Mouse (Mus musculus) Patski (cell line): ENCODE results near the gene Lrmda. TPM values are rescaled to one million over a fixed set of nuclear protein-coding genes. Genes with fewer than 3 reads are reported as not detected.

Experiments used
- ATAC-seq: fragments of 100-300 bp; one replicate; pipeline ENCODE4 v1.8.0; 2021
- CTCF ChIA-PET: fragments of 350-600 bp; sonication (Branson Sonifier 250); formaldehyde crosslinking; loops from one replicate; lab custom pipeline; 2022; ENCODE audit warnings: inconsistent platforms; lab: Charles Lee
- POLR2A ChIA-PET: fragments of 350-600 bp; sonication (Branson Sonifier 250); formaldehyde crosslinking; loops from one replicate; lab custom pipeline; 2022; ENCODE audit warnings: antibody characterized with exemption, inconsistent platforms; lab: Charles Lee
- DNase-seq: peaks from one replicate; pipeline ENCODE4 v3.0.0-alpha.2; 2011; ENCODE audit warnings: low read depth, low spot score
- H3K27me3 ChIP-seq: fragments of 371-371 bp; one replicate; pipeline ENCODE4 v1.5.1; 2021
- CTCF ChIP-seq: fragments of 100-300 bp; IDR thresholded peaks from one replicate; pipeline ENCODE4 v1.5.1; 2021
- in situ Hi-C: fragments of 300-500 bp; cut with MboI; formaldehyde crosslinking; loops from 3 replicates; pipeline ENCODE4 v1.11.1; 2018; ENCODE audit warnings: low pct_unique_long_range_greater_than_20kb, mixed read lengths
- polyA plus RNA-seq: library from polyadenylated mRNA; unstranded; gene quantifications from one replicate; pipeline ENCODE4 v1.2.3, GENCODE M21; 2021

The Lrmda gene
- polyA plus RNA-seq, 1 experiment from 2014 or later: 0.26 TPM

DNA sequence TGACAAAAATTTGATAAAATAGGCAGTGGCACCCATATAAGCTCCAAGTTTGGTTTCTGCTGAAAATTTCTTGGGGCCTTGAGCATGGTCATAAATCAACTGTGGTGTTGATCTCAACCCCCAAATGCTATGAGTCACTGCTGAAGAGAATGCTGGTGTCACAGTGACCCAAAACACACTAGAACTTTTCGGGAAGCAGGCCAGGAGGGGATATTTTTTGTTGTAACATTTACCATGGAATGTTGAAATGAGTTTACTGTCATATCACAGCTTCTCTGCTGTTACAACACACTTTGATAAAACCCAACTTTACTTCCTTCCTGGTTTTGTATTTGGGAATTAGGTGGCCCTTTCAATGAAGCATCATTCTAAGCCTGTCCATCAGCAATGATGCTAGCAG, 1065.3 kb downstream of the Lrmda start:
- ChIA-PET CTCF (no interaction called here), POLR2A (interaction anchor here (1.3 kb wide), 1 partner anchor 10 kb away, joined by 3 read pairs; no protein-coding TSS in a partner anchor)
- in situ Hi-C loops: no loop called here
- no peak for TF ChIP-seq CTCF
- peak; percentile 19 for DNase-seq
- no peaks in the 10 kb centered on the region for H3K27me3 ChIP-seq
- ATAC-seq: no peak

DNA sequence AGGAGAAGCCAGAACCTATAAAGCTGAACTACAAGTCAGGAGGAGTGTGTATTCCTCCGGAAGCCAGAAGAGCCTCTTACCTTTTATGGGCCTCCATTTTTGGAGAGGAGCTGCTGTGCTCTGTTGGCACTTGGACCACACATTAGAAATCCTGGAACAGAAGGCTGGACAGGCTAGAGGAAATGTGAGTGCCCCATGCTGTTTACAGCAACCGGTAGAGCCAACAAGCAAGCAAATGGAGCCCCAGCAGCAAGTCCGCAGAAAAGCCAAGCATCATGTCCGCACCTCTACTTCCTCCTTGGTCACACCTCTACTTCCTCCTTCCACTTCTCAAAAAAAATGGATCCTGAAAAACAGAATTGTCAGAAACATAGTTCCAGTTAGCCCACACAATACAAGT, 1073.8 kb downstream of the Lrmda start:
- ATAC-seq: no peak
- ChIA-PET CTCF (interaction anchor here (1.2 kb wide), 1 partner anchor 9 kb away, joined by 3 read pairs; no protein-coding TSS in a partner anchor), POLR2A (no interaction called here)
- no peak for DNase-seq
- in situ Hi-C loops: no loop called here
- no peaks in the 10 kb centered on the region for H3K27me3 ChIP-seq
- no peak for TF ChIP-seq CTCF

DNA sequence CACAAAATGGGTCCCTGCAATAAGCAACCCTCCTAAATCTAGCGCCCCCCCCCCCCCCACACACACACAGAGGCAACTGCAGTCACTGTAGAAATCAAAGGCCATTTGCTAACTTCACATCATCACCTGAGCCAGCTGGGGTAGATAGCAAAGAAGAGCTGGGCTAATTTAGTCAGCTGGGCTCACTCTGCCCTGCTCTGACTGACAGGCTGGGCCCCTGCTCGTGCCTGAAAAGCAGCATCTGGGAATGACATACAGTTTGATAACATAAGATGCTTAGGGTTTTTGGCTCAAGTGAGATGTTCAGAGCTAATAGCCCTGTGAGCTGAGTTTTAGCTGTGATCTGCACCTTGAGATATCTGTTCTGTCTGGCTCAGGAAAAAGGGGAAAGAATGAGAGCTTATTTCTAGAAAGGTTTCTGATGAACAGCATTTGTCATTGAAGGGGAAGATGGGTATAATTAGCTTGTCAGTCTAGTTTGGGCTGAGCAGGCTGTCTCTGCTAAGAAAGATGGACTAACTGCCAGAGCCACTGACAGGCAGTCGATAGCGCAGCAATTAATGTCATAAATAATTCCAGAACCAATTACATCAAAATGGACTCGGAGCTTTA, 1075.1 kb downstream of the Lrmda start:
- H3K27me3 ChIP-seq: no peaks in the 10 kb centered on the region
- ChIA-PET POLR2A (interaction anchor here (0.8 kb wide), 1 partner anchor 9 kb away, joined by 3 read pairs; no protein-coding TSS in a partner anchor), CTCF (interaction anchor here (0.7 to 1.3 kb wide), 3 partner anchors 9 to 67 kb away, joined by 3 to 5 read pairs (median 4); no protein-coding TSS in a partner anchor)
- no peak for ATAC-seq
- in situ Hi-C loops: no loop called here
- DNase-seq: no peak
- no peak for TF ChIP-seq CTCF

DNA sequence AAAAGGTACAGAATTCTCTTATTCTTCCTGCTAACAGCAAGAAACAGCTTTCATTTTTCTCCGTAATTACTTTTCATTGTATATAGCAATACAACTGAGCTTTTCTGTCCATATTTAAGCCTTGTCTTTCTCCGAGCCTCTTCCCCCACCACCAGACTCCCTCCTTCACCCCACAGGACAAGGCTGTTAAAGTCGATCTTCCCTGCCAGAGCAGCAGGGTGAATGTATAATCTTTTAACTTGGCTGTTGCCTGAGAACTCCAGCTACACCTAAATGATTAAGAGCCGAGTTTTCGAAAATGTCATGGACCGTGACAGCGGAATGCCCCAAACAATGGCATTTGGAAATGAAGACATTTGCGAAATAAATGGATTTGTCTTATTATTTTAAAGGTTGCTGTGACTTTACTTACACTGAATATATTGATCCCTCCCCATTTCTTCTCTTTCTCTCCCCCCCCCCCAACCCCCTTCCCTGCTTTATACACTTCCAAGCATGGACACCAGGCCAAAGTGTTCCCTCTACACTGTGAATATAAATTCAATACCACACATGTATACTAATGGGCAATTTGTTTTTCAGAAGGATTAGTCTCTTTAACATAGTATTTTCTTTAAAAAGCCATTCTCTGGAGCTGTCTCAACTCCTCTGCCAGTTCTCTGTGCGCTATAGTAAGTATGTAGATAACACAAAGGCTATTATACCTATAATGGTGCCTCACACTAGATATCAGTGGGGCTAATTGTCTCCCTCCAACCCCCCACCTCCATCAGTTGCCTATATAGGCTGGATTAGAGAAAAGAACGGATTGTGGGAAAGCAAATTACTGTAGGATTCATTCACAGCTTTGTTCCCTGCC, 1075.9 kb downstream of the Lrmda start:
- no peak for TF ChIP-seq CTCF
- DNase-seq: no peak
- in situ Hi-C loops: no loop called here
- no peak for ATAC-seq
- H3K27me3 ChIP-seq: no peaks in the 10 kb centered on the region
- ChIA-PET CTCF (interaction anchor here (0.7 to 1.3 kb wide), 4 partner anchors 10 to 66 kb away, joined by 3 to 5 read pairs (median 4); no protein-coding TSS in a partner anchor), POLR2A (interaction anchor here (0.8 kb wide), 1 partner anchor 10 kb away, joined by 3 read pairs; no protein-coding TSS in a partner anchor)

DNA sequence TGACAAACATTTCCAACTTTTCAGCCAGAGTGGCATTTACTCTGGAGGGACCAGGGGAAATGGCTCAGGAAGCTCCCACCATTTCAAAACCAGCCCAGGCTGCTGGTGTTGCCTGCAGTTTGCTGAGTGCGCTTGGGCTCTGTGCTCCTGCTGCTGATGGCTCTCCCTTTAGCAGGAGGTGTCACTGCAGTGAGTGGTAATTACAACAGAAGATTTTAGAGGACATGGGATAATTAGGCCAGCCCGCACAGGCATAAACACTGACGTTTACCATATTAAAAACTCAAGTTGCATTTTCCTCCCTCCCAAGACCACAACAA, 1076.5 kb downstream of the Lrmda start:
- no peak for DNase-seq
- CTCF ChIA-PET: interaction anchor here (0.9 kb wide), 1 partner anchor 15 kb away, joined by 3 read pairs; no protein-coding TSS in a partner anchor
- no peaks in the 10 kb centered on the region for H3K27me3 ChIP-seq
- TF ChIP-seq CTCF: no peak
- ATAC-seq: no peak
- in situ Hi-C loops: no loop called here
- POLR2A ChIA-PET: no interaction called here

DNA sequence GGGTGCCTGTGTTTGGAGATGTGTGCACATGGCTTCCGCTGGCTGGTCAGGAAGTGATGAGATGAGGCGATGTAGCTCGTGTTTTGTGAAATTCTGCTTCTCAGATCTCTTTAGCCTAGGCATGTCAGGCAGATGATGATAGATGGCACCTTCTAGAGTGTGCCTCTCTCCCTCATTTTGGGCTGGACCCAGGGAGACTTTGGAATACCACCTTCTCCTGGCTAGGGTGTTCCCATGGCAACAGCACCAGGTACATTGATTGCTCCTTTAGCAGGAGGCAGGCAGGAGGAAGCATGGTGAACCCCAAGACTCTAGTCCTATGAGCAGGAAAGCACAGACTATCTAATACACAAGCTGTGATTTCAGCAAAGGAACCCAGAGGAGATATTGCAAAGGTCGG, 1076.9 kb downstream of the Lrmda start:
- TF ChIP-seq CTCF: no peak
- H3K27me3 ChIP-seq: no peaks in the 10 kb centered on the region
- in situ Hi-C loops: no loop called here
- CTCF ChIA-PET: interaction anchor here (0.9 kb wide), 1 partner anchor 14 kb away, joined by 3 read pairs; no protein-coding TSS in a partner anchor
- POLR2A ChIA-PET: no interaction called here
- DNase-seq: no peak
- no peak for ATAC-seq

Other genes starting within 250 kb of the Lrmda start
- gene Vdac2, start 194.5 kb upstream of the Lrmda start, polyA plus RNA-seq: 530 TPM
- gene Comtd1, start 170.7 kb upstream of the Lrmda start, polyA plus RNA-seq: 87.0 TPM
- gene Zfp503, start 30.1 kb upstream of the Lrmda start, polyA plus RNA-seq: 46.5 TPM